Mouse (Mus musculus) limb, embryonic 13.5 days (tissue): ENCODE measurements around the gene Pfas. TPM values are rescaled to one million over a fixed set of nuclear protein-coding genes. Genes with fewer than 3 reads are reported as not detected.
"Not testable (repeated sequence)": the region's sequence is repeated elsewhere in the genome, so short reads cannot be mapped to it uniquely, and the experiment has no call there.

Source experiments
- ATAC-seq: fragments of 200-750 bp; cut with Nextera tagmentation; 2 replicates; pipeline ENCODE4 v1.8.0; 2017; ENCODE audit warnings: low read depth, moderate number of reproducible peaks, moderate TSS enrichment; ENCODE audit not compliant: low FRiP score
- H3K27ac ChIP-seq: fragments of 300-500 bp; sonication (generic); 2 replicates; pipeline ENCODE4 v1.5.1; 2015; ENCODE audit warnings: inconsistent platforms, mild to moderate bottlenecking, moderate library complexity
- H3K27me3 ChIP-seq: fragments of 300-500 bp; sonication (generic); 2 replicates; pipeline ENCODE4 v1.6.1; 2015; ENCODE audit warnings: mild to moderate bottlenecking, inconsistent platforms
- H3K36me3 ChIP-seq: fragments of 300-500 bp; sonication (generic); 2 replicates; pipeline ENCODE4 v1.6.1; 2015; ENCODE audit warnings: inconsistent platforms, mild to moderate bottlenecking, moderate library complexity
- H3K4me1 ChIP-seq: fragments of 300-500 bp; sonication (generic); 2 replicates; pipeline ENCODE4 v1.6.1; 2015; ENCODE audit warnings: inconsistent platforms
- H3K4me2 ChIP-seq: fragments of 300-500 bp; sonication (generic); replicated peaks from 2 replicates; pipeline ENCODE4 v1.6.1; 2015; ENCODE audit warnings: inconsistent platforms, mild to moderate bottlenecking, moderate library complexity
- H3K4me3 ChIP-seq: fragments of 300-500 bp; sonication (generic); 2 replicates; pipeline ENCODE4 v1.5.1; 2015; ENCODE audit warnings: moderate library complexity, mild to moderate bottlenecking, inconsistent platforms
- H3K9ac ChIP-seq: fragments of 300-500 bp; sonication (generic); 2 replicates; pipeline ENCODE4 v1.6.1; 2015; ENCODE audit warnings: mild to moderate bottlenecking, inconsistent platforms
- H3K9me3 ChIP-seq: fragments of 300-500 bp; sonication (generic); 2 replicates; pipeline ENCODE4 v1.6.1; 2016; ENCODE audit warnings: inconsistent platforms
- WGBS: fragments of 180-500 bp; shearing (Covaris S2); methylation state at CpG from one replicate; pipeline ENCODE4 v1.1.7; 2015; 5-methylcytosine and 5-hydroxymethylcytosine counted together
- polyA plus RNA-seq: library from polyadenylated mRNA; unstranded; fragments of >200 nt; fragmentation: Nextera tagmentation; extraction: Ambion mirVana; gene quantifications from 2 replicates; pipeline ENCODE4 v1.2.1, GENCODE M21; 2015

Pfas gene
- polyA plus RNA-seq, 1 experiment from 2014 or later, result 39.6 TPM

- WGBS, result 88% methylated on average over 11 of the region's 11 CpGs
- Histone ChIP-seq H3K27ac (no peak overlapping the region), H3K4me3 (no peak overlapping the region), H3K4me1 (no peaks in the 10 kb centered on the region), H3K36me3 (peaks cover 65% of the 10 kb centered on the region), H3K27me3 (no peaks in the 10 kb centered on the region), H3K9ac (no peak overlapping the region), H3K4me2 (no peak overlapping the region), H3K9me3 (no peaks in the 10 kb centered on the region)
- ATAC-seq, result no peak
Observed at GRCm38 (mm10) chr11:68987365-68987882, 20.8 kb downstream of the Pfas start.

DNA sequence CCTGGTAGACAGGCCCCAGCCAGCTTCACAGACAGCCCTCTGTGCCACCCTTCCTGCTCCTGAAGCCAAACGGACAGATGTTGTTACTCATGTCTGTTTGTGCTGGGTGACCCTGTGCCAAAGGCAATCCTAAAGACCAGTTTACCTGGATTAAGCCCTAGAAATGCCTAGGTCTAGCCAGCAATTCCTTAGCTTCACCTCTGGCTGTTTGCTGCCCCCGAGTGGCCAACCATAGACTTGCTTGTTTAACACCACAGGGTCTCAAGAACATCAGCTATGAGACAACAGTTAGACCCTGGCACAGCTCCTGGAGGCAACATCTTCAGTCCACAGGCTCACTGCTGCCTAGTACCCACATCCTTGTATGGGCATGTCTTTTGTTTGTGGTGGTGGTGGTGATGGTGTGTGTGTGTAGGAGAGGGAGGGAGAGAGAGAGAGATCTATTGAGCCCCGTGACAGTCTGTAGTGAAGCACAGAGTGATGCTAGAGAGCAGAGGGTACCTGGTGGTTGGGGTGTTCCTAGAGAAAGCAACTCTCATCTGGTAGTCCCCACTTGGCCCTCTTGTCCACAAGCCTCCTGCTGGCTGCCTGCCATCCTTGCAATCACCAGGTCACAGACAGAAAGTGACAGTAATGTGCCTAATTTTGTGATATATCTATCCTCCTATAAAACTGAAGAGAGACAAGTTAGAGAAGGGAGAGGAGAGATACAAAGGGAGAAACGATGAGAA is 25.5 kb downstream of the Pfas start:
- 31% methylated on average over 4 of the region's 4 CpGs for WGBS
- H3K9me3 ChIP-seq, result no peaks in the 10 kb centered on the region
- ATAC-seq, result no peak

DNA sequence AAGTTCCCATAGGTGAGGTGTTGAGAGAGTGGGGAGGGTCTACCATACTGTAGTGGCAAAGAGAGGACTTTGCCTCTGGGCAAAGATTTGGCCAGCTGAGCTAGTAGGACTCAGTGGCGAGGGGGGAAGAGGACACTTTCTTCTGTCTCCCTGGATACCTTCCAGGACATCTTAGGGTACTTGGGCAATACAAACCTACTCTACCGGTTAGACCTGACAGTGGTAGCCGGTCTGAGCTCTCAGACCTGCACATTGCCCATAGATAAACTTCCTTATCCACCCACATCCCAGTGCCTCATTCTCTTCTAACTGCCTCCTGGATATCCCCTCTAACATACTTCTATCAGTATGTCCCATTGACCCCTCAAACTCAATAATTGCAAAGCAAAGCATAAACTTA is 27.3 kb downstream of the Pfas start:
- H3K9me3 ChIP-seq, result no peaks in the 10 kb centered on the region
- H3K27ac ChIP-seq, result no peak overlapping the region
- no peak overlapping the region for H3K9ac ChIP-seq
- H3K4me1 ChIP-seq, result no peaks in the 10 kb centered on the region
- H3K4me3 ChIP-seq, result no peak overlapping the region
- peaks cover 4% of the 10 kb centered on the region; the same call in 1 of the 2 replicates for H3K36me3 ChIP-seq
- 74% methylated on average over 3 of the region's 3 CpGs for WGBS
- no peaks in the 10 kb centered on the region for H3K27me3 ChIP-seq
- no peak for ATAC-seq
- no peak overlapping the region for H3K4me2 ChIP-seq

More for the DNA sequence above, 25.5 kb downstream of the Pfas start:
- Histone ChIP-seq H3K27me3 (no peaks in the 10 kb centered on the region), H3K9ac (no peak overlapping the region), H3K27ac (no peak overlapping the region), H3K4me1 (no peaks in the 10 kb centered on the region), H3K4me2 (no peak overlapping the region), H3K36me3 (peaks cover 20% of the 10 kb centered on the region), H3K4me3 (no peak overlapping the region)

DNA sequence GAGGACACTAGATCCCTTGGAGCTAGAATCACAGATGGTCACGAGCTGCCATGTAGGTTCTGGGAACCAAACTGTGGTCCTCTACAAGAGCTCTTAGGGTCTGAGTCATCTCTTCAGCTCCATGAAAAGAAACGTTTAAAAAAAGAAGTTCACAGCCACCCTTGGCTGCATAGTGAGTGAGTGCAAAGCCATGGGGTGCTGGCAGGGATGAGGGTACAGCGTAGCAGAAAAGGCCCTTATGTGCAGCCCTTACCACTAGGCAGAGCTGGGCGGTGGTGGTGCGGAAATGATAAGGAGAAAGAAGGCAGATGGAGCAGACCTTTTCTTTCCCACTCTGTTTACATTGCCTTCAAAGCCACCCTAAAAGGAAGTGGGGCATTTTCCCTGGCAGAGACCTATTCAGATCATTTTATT is 28.9 kb downstream of the Pfas start:
- whole genome bisulfite sequencing, result 62% methylated on average over 5 of the region's 5 CpGs
- H3K27me3 ChIP-seq, result no peaks in the 10 kb centered on the region
- ATAC-seq, result no peak
- H3K27ac ChIP-seq, result no peak overlapping the region
- H3K9me3 ChIP-seq, result no peaks in the 10 kb centered on the region
- no peak overlapping the region for H3K4me3 ChIP-seq
- H3K36me3 ChIP-seq, result no peaks in the 10 kb centered on the region
- H3K4me1 ChIP-seq, result no peaks in the 10 kb centered on the region
- no peak overlapping the region for H3K9ac ChIP-seq
- H3K4me2 ChIP-seq, result no peak overlapping the region

DNA sequence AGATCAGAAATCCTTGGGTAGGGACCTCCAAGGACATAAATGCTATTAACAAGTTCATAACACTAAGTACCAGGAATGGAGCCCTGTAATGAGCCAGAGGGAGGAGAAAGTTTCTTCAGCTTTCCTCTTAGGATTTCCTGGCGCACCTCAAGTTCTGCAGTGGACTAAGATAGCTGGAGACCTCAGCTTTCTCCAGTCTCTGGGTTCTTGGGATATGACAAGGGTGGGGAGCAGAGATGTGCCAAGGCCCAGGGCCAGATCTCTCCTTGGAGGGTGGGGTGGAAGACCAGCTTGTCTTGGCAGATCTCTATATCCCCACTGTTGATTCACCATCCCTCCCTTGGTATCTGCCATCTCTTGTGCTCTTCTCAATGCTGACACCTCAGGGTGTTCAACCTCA is 32.7 kb downstream of the Pfas start:
- WGBS, result 88% methylated on average over 1 of the region's 1 CpGs
- H3K4me3 ChIP-seq, result no peak overlapping the region

DNA sequence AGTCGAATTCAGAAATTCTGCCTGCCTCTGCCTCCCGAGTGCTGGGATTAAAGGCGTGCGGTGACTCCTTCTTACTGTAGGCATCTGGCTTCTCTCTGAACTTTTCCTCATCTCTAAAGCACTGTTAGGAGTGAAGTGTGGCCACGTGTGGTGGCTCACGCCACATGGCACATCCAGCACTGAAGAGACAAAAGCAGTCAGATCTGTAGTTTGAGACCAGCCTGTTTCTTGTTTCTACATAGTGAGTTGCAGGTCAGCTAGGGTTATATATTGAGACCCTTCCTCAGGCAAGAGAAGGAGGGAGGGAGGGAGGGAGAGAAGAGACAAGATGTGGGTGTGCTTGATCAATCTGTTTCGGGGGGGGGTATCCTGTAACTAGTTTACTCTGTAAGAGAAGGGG is 33.2 kb downstream of the Pfas start, which contains the start of gene Rangrf:
TSS of gene Rangrf (minus strand) at position 101 of the 400 bp plus-strand sequence.
- no peaks in the 10 kb centered on the region for H3K9me3 ChIP-seq
- H3K27ac ChIP-seq, result no peak within 1 kb of the TSS
- H3K36me3 ChIP-seq, result no peaks in the 10 kb centered on the region; the same call in 1 of the 2 replicates
- peak within 1 kb of the TSS; percentile 19; the same call in 1 of the 2 replicates for H3K9ac ChIP-seq
- 78% methylated on average over 7 of the region's 7 CpGs for WGBS
- H3K4me3 ChIP-seq, result peak within 1 kb of the TSS; percentile 49
- no peaks in the 10 kb centered on the region for H3K27me3 ChIP-seq
- H3K4me1 ChIP-seq, result peaks cover 10% of the 10 kb centered on the region
- H3K4me2 ChIP-seq, result peak within 1 kb of the TSS; percentile 70
- no peak for ATAC-seq

More for the DNA sequence above, 32.7 kb downstream of the Pfas start:
- no peaks in the 10 kb centered on the region for H3K27me3 ChIP-seq
- H3K4me2 ChIP-seq, result no peak overlapping the region
- no peak overlapping the region for H3K27ac ChIP-seq
- ATAC-seq, result no peak
- H3K36me3 ChIP-seq, result no peaks in the 10 kb centered on the region; the same call in 1 of the 2 replicates
- H3K9me3 ChIP-seq, result no peaks in the 10 kb centered on the region
- peaks cover 10% of the 10 kb centered on the region for H3K4me1 ChIP-seq
- H3K9ac ChIP-seq, result no peak overlapping the region

- ATAC-seq, result no peak
- Histone ChIP-seq H3K27ac (no peak overlapping the region), H3K9ac (peak overlapping the region; percentile 19), H3K9me3 (no peaks in the 10 kb centered on the region), H3K4me1 (peaks cover 10% of the 10 kb centered on the region), H3K4me2 (peak overlapping the region; percentile 70), H3K36me3 (no peaks in the 10 kb centered on the region; the same call in 1 of the 2 replicates), H3K27me3 (no peaks in the 10 kb centered on the region), H3K4me3 (peak overlapping the region; percentile 49)
- WGBS, result 30% methylated on average over 6 of the region's 6 CpGs
Observed at GRCm38 (mm10) chr11:68974059-68974450, 34.2 kb downstream of the Pfas start.

- Histone ChIP-seq H3K4me1 (peaks cover 14% of the 10 kb centered on the region), H3K9ac (peak overlapping the region; percentile 60), H3K4me3 (peak overlapping the region; percentile 49), H3K4me2 (peak overlapping the region; percentile 70)
- not testable (repeated sequence) for H3K36me3 ChIP-seq, H3K9me3 ChIP-seq, H3K27me3 ChIP-seq, H3K27ac ChIP-seq
- ATAC-seq, result peak; percentile 94
- under 1% methylated on average over 38 of the region's 38 CpGs for WGBS
Observed at GRCm38 (mm10) chr11:68973250-68974058, 34.8 kb downstream of the Pfas start.

DNA sequence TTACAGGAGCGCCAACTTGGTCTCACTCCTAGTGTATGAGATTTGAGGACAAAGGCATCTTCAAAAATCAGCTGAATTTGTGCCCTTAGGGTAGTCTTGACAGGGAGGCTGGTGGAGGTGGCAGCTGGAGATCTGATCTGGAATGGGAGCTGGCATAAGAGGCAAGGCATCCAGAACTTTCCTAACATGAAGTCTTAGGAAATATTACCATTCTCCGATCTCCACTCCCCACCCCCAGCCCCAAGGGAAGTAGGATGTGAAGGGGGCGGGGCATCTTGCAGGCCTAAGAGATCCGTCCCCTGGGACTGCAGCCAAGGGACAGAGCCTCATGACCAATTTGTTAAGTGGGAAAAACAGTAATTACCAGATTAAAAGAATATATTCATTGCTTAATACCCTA is 38.0 kb downstream of the Pfas start:
- H3K9ac ChIP-seq, result no peak overlapping the region
- no peak overlapping the region for H3K27ac ChIP-seq
- no peaks in the 10 kb centered on the region; the same call in 1 of the 2 replicates for H3K36me3 ChIP-seq
- no peak overlapping the region for H3K4me3 ChIP-seq
- H3K4me1 ChIP-seq, result peaks cover 23% of the 10 kb centered on the region
- WGBS, result 80% methylated on average over 4 of the region's 4 CpGs
- H3K27me3 ChIP-seq, result no peaks in the 10 kb centered on the region
- H3K4me2 ChIP-seq, result no peak overlapping the region
- H3K9me3 ChIP-seq, result no peaks in the 10 kb centered on the region
- no peak for ATAC-seq

DNA sequence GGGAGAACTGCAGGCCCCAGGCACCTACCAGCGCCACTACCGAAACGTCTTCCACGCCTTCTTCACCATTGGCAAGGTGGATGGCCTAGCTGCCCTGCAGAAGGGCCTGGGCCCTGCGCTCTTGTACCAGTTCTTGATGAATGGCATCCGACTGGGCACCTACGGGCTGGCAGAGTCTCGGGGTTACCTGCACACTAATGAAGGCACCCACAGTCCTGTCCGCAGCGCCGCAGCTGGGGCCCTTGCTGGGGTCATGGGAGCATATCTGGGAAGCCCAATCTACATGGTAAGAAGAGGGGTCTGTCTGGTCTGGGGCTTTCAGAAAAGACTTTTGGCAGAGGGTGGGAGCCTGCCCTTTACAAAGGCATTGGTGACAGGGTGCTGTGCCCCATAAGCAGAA is 39.5 kb downstream of the Pfas start:
- Histone ChIP-seq H3K9me3 (no peaks in the 10 kb centered on the region), H3K4me2 (peak overlapping the region; percentile 96), H3K27me3 (no peaks in the 10 kb centered on the region), H3K27ac (no peak overlapping the region), H3K9ac (peak overlapping the region; percentile 73), H3K4me1 (peaks cover 18% of the 10 kb centered on the region), H3K4me3 (0 out of 2 replicates have a peak overlapping the region, but pooled peaks have one; percentile 61), H3K36me3 (no peaks in the 10 kb centered on the region; the same call in 1 of the 2 replicates)
- no peak for ATAC-seq
- 82% methylated on average over 11 of the region's 11 CpGs for WGBS

DNA sequence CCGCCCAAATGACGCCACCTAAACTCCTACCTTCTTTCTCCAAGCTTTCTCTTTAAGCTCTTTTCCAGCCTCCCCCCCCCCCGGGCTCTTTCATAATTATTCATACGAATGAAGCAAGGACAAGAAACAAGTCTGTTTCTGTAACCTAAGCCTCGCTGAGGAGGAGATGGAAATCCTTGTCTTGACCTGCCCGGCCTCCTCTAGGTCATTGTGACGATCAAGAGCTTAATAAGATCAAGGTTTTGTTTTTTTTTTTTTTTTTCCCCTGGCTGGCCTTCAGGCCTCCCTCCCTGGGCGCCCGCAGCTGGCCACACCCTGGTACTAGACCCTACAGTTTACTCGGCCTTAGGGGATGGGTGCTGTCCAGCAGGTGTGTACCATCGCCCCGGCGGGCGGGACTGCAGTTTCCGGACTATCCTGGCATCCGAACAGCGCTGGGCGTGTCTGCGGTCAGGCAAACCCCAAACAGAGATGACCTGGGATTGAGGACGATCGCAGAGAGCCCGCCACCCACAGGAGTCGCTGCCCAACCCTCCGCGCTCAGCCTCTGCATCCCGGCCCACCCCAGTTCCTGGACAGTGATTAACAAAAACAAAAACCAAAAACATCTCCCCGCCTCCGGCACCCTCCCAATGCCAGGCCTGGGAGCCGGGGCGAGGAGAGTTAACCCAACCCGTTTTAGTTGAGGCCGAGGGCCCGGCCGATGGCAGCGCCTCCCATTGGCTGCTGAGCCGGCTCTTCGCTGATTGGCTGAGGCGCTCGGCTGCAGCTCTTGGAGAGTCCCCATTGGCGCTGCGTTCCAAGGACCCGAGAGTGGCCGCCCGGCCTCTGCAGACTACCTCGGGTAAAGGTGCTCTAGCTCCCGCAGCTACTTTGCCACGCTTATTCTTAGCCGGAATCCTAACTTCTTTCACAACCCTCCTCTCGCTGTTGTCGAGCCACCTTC is 40.6 kb downstream of the Pfas start, which contains the start of gene Slc25a35:
TSS of gene Slc25a35 (plus strand) at position 795 of the 946 bp plus-strand sequence.
- ATAC-seq, result peak; percentile 96
- WGBS, result under 1% methylated on average over 50 of the region's 50 CpGs
- Histone ChIP-seq H3K9ac (peak within 1 kb of the TSS; percentile 73), H3K9me3 (no peaks in the 10 kb centered on the region), H3K36me3 (no peaks in the 10 kb centered on the region; the same call in 1 of the 2 replicates), H3K27me3 (no peaks in the 10 kb centered on the region), H3K27ac (no peak within 1 kb of the TSS), H3K4me1 (peaks cover 13% of the 10 kb centered on the region), H3K4me2 (peak within 1 kb of the TSS; percentile 96), H3K4me3 (peak within 1 kb of the TSS; percentile 61)
